Mouse (Mus musculus): Measurements from ENCODE around the gene Dgki. TPM values are rescaled to one million over a fixed set of nuclear protein-coding genes. Genes with fewer than 3 reads are reported as not detected.

Dgki gene
- polyA plus RNA-seq, 1 experiment: not detected

DNA sequence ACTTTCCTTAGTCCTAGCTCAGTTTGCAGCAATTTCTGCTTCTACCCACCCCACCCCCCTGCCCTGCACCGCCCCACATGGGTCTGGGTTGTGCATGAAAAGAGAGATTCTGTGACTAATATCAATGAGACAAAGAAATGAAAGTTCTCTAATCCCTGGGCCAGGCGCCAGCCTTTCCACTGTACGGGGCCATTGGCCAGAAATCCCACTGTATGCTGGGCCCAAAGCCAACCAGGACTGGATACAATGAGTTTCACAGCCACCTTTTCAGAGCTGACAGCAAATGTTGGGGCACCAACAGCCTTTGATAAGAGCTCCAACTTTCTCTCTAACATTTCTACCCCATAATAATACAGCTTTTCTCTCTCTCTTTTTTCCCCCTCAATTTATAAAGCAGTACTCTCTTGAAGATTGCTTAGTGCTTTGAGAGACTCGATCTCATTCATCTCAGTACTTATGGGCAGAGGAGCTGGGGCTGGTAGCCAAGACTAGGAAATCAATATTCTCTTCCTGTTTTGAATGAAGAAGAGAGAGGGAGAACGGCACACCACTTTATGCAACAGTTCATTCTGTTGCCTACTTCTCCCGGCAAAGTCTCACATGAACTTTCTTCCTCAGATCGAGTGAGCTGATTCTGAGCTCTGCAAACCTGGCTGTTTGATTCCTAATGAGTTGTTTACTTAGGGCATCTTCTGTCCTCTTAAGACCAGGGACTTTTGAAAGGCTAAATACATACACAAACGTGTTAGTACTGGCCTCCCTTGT is 480.8 kb downstream of the Dgki start:
- Histone ChIP-seq H3K27ac (ENCODE audit: insufficient read depth, low read depth, low read length) (no peak overlapping the region), H3K4me3 (ENCODE audit: insufficient read depth, low read length) (no peak overlapping the region), H3K4me1 (ENCODE audit: control insufficient read depth, insufficient read depth, low read length) (no peaks in the 10 kb centered on the region)
- TF ChIP-seq CTCF (IDR thresholded peaks at IDR 0.05; ENCODE audit: low read depth, low read length): no peak
- no peak for TF ChIP-seq POLR2A (IDR thresholded peaks at IDR 0.05; ENCODE audit: borderline replicate concordance, low read depth, low read length)

DNA sequence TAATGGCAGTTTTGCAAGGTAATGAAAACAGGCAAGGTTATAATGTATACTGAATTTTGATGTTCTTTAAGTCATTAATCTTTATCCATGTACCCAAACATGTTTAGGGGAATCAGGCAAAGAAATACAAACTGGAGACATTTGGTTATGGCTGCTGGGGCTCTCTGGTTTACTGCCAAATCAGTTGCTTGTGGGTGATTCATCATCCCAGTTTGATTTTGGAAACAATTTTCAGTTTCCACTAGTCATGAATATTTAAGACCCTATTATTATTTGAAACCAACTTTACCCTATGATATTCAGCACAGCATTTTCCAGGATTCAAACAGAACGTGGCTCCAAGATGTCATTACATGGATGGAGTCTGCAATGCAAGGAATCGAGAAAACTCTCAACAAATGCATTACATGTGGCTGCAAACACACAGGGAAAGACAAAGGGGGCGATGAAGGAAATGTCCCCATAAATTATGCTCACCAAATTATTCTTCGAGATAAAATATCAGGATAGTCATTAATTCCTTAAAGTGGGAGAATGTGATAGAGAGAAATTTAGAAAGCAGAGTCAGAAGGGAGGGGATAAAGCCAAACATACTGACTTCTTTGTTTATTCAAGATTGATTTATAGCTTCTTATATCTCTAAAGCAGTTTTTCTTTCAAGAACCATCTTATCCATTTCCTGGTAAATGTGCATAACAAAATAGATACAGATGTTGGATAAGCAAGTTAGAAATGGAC is 481.5 kb downstream of the Dgki start:
- no peak overlapping the region for H3K4me3 ChIP-seq (ENCODE audit: insufficient read depth, low read length)
- no peak overlapping the region for H3K27ac ChIP-seq (ENCODE audit: insufficient read depth, low read depth, low read length)
- TF ChIP-seq CTCF (IDR thresholded peaks at IDR 0.05; ENCODE audit: low read depth, low read length): no peak
- TF ChIP-seq POLR2A (IDR thresholded peaks at IDR 0.05; ENCODE audit: borderline replicate concordance, low read depth, low read length): no peak
- no peaks in the 10 kb centered on the region for H3K4me1 ChIP-seq (ENCODE audit: control insufficient read depth, insufficient read depth, low read length)

DNA sequence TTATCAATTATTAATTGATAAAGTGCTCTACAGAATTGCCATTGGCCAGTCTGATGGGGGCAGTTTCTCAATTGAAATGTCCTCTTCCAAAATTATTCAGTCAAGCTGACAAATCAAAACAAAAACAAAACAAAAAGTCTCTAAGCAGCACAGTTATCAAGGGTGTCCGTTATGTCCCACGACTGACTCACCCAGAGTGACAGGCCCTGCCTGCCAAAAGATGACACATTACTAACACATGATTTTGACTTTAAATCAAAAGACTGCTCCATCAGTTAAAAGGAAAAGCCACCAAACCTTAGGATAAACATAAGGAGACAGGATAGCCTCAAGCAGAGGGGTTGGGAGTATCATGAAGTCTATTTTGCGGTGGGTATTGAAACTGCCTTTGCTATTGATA is 483.3 kb downstream of the Dgki start:
- Histone ChIP-seq H3K27ac (ENCODE audit: insufficient read depth, low read depth, low read length) (no peak overlapping the region), H3K4me1 (ENCODE audit: control insufficient read depth, insufficient read depth, low read length) (no peaks in the 10 kb centered on the region), H3K4me3 (ENCODE audit: insufficient read depth, low read length) (no peak overlapping the region)
- TF ChIP-seq CTCF (IDR thresholded peaks at IDR 0.05; ENCODE audit: low read depth, low read length) (no peak), POLR2A (IDR thresholded peaks at IDR 0.05; ENCODE audit: borderline replicate concordance, low read depth, low read length) (no peak)

DNA sequence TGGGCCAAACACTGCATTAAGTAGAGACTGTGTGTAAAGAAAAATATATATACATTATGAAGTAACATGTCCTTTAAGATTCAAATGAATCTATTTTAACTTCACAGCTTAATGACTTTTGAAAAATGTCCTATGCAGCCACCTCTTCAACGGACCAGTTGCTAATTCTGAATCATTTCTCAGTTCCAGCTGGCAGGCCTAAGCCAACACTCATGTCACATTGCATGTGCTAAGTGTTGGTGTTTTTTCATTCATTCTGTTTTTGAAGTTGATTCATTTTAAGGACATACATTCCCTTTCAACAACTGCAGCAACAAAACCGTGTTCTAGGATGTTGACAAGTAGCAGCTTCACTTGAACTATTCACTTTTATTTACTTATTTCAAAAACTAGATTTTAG is 484.0 kb downstream of the Dgki start:
- Histone ChIP-seq H3K27ac (ENCODE audit: insufficient read depth, low read depth, low read length) (no peak overlapping the region), H3K4me3 (ENCODE audit: insufficient read depth, low read length) (no peak overlapping the region), H3K4me1 (ENCODE audit: control insufficient read depth, insufficient read depth, low read length) (no peaks in the 10 kb centered on the region)
- no peak for TF ChIP-seq CTCF (IDR thresholded peaks at IDR 0.05; ENCODE audit: low read depth, low read length)

DNA sequence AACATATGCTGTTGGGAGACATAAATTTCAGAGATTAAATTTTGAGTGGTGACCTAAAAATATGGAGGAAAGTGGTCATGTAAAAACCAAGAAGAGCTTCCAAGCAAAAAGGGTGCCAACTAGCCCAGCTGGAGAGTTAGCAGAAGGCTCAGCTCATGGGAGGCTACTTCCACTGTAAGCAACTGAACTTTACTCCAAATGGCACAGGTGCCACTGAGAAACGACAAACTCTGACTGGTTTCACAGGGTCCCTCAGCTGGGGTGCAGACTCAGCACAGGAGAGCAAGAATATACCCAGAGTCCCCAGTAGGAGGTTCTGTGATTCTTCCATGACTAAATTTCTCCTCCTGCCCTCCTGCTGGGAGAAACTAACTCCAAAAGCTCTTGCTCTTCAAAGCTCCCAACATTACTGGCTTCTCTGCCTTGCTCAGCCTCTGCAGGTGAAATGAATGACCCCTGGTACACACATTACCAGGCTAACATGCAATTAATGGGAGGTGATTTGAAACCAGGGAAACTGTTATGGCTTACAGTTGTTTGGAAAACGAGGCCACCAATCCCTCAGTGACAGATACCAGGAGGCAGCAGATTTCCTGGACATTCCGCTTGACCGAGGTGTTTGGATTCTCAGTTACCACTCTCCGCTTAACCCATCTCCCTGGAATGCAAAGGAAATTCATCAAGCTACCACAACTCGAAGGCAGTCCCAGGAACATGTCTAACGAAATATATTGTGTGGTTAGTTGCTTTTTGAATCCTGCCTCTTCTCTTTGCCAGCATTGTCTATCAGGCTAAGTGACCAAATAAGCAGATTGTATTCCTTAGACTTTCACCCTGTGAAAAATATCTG is 487.1 kb downstream of the Dgki start:
- no peak overlapping the region for H3K4me3 ChIP-seq (ENCODE audit: insufficient read depth, low read length)
- no peak overlapping the region for H3K27ac ChIP-seq (ENCODE audit: insufficient read depth, low read depth, low read length)
- TF ChIP-seq CTCF (IDR thresholded peaks at IDR 0.05; ENCODE audit: low read depth, low read length) (no peak), POLR2A (IDR thresholded peaks at IDR 0.05; ENCODE audit: borderline replicate concordance, low read depth, low read length) (no peak)
- H3K4me1 ChIP-seq (ENCODE audit: control insufficient read depth, insufficient read depth, low read length): no peaks in the 10 kb centered on the region

DNA sequence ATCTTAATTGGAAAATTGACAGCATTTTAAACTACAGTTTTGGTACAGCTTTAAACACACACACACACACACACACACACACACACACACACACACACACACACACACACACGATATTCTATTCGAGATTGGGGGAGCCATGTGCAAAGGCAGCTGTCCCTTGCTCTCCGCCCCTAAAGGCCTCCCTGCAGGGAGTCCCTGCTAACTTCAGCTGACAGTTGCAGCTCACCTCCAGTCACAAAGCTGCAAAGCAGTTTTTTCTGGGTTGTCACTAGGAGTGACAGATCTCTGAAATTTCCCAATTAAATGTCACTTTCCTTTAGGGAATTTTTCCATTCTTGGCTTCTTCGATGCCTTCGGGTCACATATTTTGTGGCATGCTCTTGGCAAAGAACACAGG is 489.5 kb downstream of the Dgki start:
- TF ChIP-seq POLR2A (IDR thresholded peaks at IDR 0.05; ENCODE audit: borderline replicate concordance, low read depth, low read length) (no peak), CTCF (IDR thresholded peaks at IDR 0.05; ENCODE audit: low read depth, low read length) (no peak)
- Histone ChIP-seq H3K4me3 (ENCODE audit: insufficient read depth, low read length) (no peak overlapping the region), H3K27ac (ENCODE audit: insufficient read depth, low read depth, low read length) (no peak overlapping the region), H3K4me1 (ENCODE audit: control insufficient read depth, insufficient read depth, low read length) (no peaks in the 10 kb centered on the region)

DNA sequence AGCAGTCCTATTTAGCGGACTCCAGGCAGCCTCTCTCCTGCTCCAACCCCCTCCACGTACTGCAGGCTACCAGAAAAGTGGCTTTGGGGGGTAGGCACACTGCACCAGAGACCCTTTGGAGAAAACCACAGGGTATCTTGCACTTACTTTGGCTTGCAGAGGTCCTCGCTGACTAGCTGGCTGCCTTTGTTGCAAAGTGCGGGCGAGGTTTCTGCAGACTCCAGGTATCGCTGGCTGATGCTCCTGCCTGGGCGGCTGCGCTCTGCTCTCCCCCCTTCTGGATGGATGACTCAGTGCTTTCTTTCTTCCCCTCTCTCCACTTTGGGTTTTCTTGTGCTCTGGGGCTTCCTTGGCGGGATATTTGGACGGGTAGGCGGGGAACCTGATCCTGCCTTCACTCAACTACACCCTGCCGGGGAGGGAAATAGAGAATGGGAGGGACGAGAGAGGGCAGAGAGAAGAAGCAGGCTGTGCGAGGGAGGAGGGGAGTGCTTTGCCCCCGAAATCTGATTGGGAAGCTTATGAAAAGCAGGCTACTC is 490.2 kb downstream of the Dgki start, which contains the start of gene Ptn:
Gene Ptn, minus strand, starts transcription at position 474 of the 539 bp plus-strand sequence.
- TF ChIP-seq CTCF (IDR thresholded peaks at IDR 0.05; ENCODE audit: low read depth, low read length) (no peak), POLR2A (IDR thresholded peaks at IDR 0.05; ENCODE audit: borderline replicate concordance, low read depth, low read length) (no peak)
- Histone ChIP-seq H3K4me1 (ENCODE audit: control insufficient read depth, insufficient read depth, low read length) (no peaks in the 10 kb centered on the region), H3K4me3 (ENCODE audit: insufficient read depth, low read length) (no peak within 1 kb of the TSS), H3K27ac (ENCODE audit: insufficient read depth, low read depth, low read length) (no peak within 1 kb of the TSS)

DNA sequence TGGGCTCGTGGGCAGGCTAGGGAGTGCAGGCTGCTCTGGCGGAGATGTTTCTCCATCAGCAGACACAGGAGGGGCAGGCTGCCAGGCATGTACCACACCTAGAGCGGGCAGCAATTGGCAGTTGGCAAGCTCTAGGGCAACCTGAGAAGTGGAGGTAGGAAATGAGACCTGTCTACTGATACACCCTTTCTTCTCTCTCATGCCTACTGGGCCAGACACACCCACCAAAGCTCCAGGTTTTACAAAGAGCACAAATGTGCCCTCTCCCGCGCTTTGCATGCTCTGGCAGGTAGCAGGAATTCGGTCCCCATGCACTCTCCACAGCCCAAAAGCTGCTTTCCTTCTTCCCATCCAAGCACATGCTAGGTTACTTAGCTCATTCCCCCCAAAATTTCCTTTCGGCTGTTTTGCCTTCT is 490.7 kb downstream of the Dgki start:
- TF ChIP-seq CTCF (IDR thresholded peaks at IDR 0.05; ENCODE audit: low read depth, low read length): no peak
- TF ChIP-seq POLR2A (IDR thresholded peaks at IDR 0.05; ENCODE audit: borderline replicate concordance, low read depth, low read length): no peak
- H3K4me1 ChIP-seq (ENCODE audit: control insufficient read depth, insufficient read depth, low read length): no peaks in the 10 kb centered on the region
- H3K4me3 ChIP-seq (ENCODE audit: insufficient read depth, low read length): no peak overlapping the region
- H3K27ac ChIP-seq (ENCODE audit: insufficient read depth, low read depth, low read length): no peak overlapping the region

DNA sequence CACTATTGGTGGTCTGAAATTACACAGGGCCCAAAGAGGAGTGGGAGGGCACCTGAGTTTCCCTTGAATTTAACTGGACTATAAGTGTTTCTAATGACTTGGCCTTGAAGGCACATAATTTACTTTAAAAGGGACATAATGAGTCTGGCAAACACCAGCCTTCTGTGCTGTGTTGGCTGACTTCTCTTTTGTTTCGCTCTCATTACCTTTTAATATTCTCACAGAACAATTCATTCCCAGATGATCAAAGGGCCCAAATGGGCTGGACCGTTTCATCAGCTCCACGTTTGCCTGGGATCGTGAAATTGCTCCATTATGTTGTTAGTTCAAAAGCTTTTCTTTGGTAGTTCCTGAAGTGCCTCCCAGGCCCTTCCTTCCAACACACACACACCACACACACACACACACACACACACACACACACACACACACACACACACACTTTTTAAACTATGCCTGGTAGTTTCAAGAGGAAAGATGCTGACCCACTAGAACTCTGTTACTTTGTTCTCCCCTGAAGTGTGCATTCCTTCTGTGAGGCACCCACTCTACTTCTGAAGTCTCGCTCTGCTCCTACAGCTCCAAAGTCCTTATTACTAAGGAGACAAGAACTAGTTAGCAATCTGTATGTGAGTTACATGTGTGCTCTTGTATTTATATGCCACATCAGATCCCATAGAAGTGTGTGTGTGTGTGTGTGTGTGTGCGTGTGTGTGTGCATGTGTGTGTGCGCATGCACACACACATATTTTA is 491.5 kb downstream of the Dgki start:
- no peak overlapping the region for H3K4me3 ChIP-seq (ENCODE audit: insufficient read depth, low read length)

More for the DNA sequence above, 491.5 kb downstream of the Dgki start:
- H3K27ac ChIP-seq (ENCODE audit: insufficient read depth, low read depth, low read length): no peak overlapping the region
- TF ChIP-seq CTCF (IDR thresholded peaks at IDR 0.05; ENCODE audit: low read depth, low read length) (no peak), POLR2A (IDR thresholded peaks at IDR 0.05; ENCODE audit: borderline replicate concordance, low read depth, low read length) (no peak)
- H3K4me1 ChIP-seq (ENCODE audit: control insufficient read depth, insufficient read depth, low read length): no peaks in the 10 kb centered on the region
